Mouse (Mus musculus): Measurements from ENCODE around the gene Slc24a5. TPM values are rescaled to one million over a fixed set of nuclear protein-coding genes. Genes with fewer than 3 reads are reported as not detected.

The Slc24a5 gene
- polyA plus RNA-seq (2017; shearing (Covaris generic)): 1.8 TPM

GRCm38 (mm10) chr2:125067894-125068293 is at the start of gene Slc24a5:
TSS of gene Slc24a5 (plus strand) at chr2:125068124.

GRCm38 (mm10) chr2:125123477-125123852 is 55.5 kb downstream of the Slc24a5 start, which contains the start of gene Myef2:
TSS of gene Myef2 (minus strand) at chr2:125123661.

GRCm38 (mm10) chr2:125135903-125136811 is 68.2 kb downstream of the Slc24a5 start, which contains the start of gene Ctxn2:
TSS of gene Ctxn2 (plus strand) at chr2:125136692.

Other genes starting within 250 kb of the Slc24a5 start
- gene Myef2, start 55.5 kb downstream of the Slc24a5 start, polyA plus RNA-seq (2017; shearing (Covaris generic)): 16.9 TPM
- gene Ctxn2, start 68.6 kb downstream of the Slc24a5 start, polyA plus RNA-seq (2017; shearing (Covaris generic)): not detected
- gene Slc12a1, start 84.4 kb downstream of the Slc24a5 start, polyA plus RNA-seq (2017; shearing (Covaris generic)): not detected
- 41.8 TPM for gene Dut, start 179.1 kb downstream of the Slc24a5 start, polyA plus RNA-seq (2017; shearing (Covaris generic))